Mouse (Mus musculus): ENCODE results near the gene Abhd17c. TPM values are rescaled to one million over a fixed set of nuclear protein-coding genes. Genes with fewer than 3 reads are reported as not detected.

Gene Abhd17c
- polyA plus RNA-seq, 1 experiment from 2014 or later, result 36.4 TPM

DNA sequence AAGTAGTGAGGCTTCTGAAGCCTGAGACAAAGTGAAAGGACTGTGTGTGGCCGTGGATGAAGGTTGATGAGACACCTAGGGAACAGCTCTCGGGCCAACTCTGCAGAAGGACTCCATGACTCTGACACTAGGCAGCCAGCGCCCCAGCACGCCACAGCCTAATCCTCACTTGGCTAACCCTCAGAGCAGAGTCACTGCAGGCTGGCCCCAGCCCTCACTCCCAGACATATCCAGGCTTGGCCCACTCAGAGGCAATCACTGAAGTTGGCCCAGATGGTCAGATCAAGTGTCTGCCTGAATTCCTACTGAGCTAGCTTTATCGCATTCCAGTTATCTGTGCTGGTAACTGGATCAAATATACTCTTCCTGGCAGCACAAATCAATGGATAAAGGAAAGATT is 82.8 kb downstream of the Abhd17c start:
- WGBS (ENCODE audit: insufficient replicate concordance), result 68% methylated on average over 5 of the region's 5 CpGs
- no peak overlapping the region for H3K27ac ChIP-seq (ENCODE audit: low read depth)
- ATAC-seq (no peak), DNase-seq (no peak)
- no peaks in the 10 kb centered on the region for H3K27me3 ChIP-seq (ENCODE audit: insufficient read depth, low read length)
- H3K9ac ChIP-seq (replicated peaks), result no peak overlapping the region
- H3K4me3 ChIP-seq (ENCODE audit: low read depth, low read length), result no peak overlapping the region
- no peaks in the 10 kb centered on the region for H3K4me1 ChIP-seq (ENCODE audit: insufficient read depth)
- TF ChIP-seq EP300 (IDR thresholded peaks at IDR 0.05; ENCODE audit: low read depth), result no peak
- no peak for TF ChIP-seq CTCF (IDR thresholded peaks at IDR 0.05; ENCODE audit: low read depth)
- no peak overlapping the region for H3K4me2 ChIP-seq (ENCODE audit: low read depth, low read length)
- H3K9me3 ChIP-seq (ENCODE audit: low read length), result no peaks in the 10 kb centered on the region
- no peaks in the 10 kb centered on the region for H3K36me3 ChIP-seq (replicated peaks; ENCODE audit: insufficient read depth, low read length)

DNA sequence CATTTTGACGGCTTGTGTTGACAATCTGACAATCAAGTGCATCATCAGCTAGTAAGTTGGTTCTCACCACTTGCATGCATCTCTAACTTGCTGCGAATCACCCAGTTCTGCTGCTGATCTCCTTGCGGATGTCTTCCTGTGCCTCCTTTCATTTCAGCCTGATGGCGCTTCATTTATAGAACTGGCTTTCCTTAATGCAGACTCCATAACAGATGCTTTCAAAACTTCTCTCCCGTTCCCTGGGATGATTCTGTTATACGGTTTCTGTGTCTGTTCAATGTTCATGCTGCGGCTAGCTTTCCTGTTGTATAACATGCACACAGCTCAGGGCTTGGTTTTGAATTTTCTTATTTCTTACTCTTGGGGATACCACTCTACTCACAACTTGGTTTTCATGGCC is 91.9 kb downstream of the Abhd17c start:
- WGBS (ENCODE audit: insufficient replicate concordance), result 83% methylated on average over 7 of the region's 7 CpGs

More for the DNA sequence above, 91.9 kb downstream of the Abhd17c start:
- no peaks in the 10 kb centered on the region for H3K27me3 ChIP-seq (ENCODE audit: insufficient read depth, low read length)
- no peak overlapping the region for H3K4me3 ChIP-seq (ENCODE audit: low read depth, low read length)
- ATAC-seq, result no peak
- no peaks in the 10 kb centered on the region for H3K4me1 ChIP-seq (ENCODE audit: insufficient read depth)
- DNase-seq, result no peak
- H3K9ac ChIP-seq (replicated peaks), result no peak overlapping the region
- no peaks in the 10 kb centered on the region for H3K36me3 ChIP-seq (replicated peaks; ENCODE audit: insufficient read depth, low read length)
- H3K4me2 ChIP-seq (ENCODE audit: low read depth, low read length), result no peak overlapping the region
- no peaks in the 10 kb centered on the region for H3K9me3 ChIP-seq (ENCODE audit: low read length)
- TF ChIP-seq EP300 (IDR thresholded peaks at IDR 0.05; ENCODE audit: low read depth) (no peak), CTCF (IDR thresholded peaks at IDR 0.05; ENCODE audit: low read depth) (no peak)
- no peak overlapping the region for H3K27ac ChIP-seq (ENCODE audit: low read depth)

Other genes starting within 250 kb of the Abhd17c start
- gene Cemip, start 65.4 kb downstream of the Abhd17c start, polyA plus RNA-seq (2015; fragmentation: Nextera tagmentation; extraction: Ambion mirVana), result not detected in 2 replicates

Measured in liver, postnatal 0 days (tissue).